Mouse (Mus musculus) gastrocnemius, postnatal 25 days (tissue): Measurements from ENCODE around the gene Pcid2. TPM values are rescaled to one million over a fixed set of nuclear protein-coding genes. Genes with fewer than 3 reads are reported as not detected.
A peak's percentile ranks its signal among the peaks of the same experiment; 100 is the strongest.
"Not testable (repeated sequence)": the region's sequence is repeated elsewhere in the genome, so short reads cannot be mapped to it uniquely, and the experiment has no call there.

Source experiments
- DNase-seq: peaks from one replicate; pipeline ENCODE4 v3.0.0; 2022
- long read RNA-seq, 2 experiments: library from polyadenylated mRNA; stranded (forward); transcript quantifications; one replicate each; pipeline ENCODE4 v2.0.0; 2021
- total RNA-seq, 2 experiments: library from RNA; stranded (reverse); gene quantifications; 1 replicate in 1 of 2; 2 replicates in 1 of 2; pipeline ENCODE4 v1.2.3; 2021

Pcid2 gene
- 1 to 10 TPM; 7.1 to 8.0 TPM for total RNA-seq
- long read RNA-seq, experiment 1, partial matches to known transcripts: 0 of 3 reads
- long read RNA-seq, experiment 1, other reads (novel, unspliced or antisense): 1 of 3 reads
- long read RNA-seq, experiment 2, partial matches to known transcripts: 2 of 8 reads
- long read RNA-seq, experiment 2, other reads (novel, unspliced or antisense): 2 of 8 reads

- peak; percentile 96 for DNase-seq
These were observed at the start of gene Pcid2, which contains the start of gene Cul4a for GRCm38 (mm10) chr8:13105087-13105881. Gene Pcid2 (minus strand): TSS chr8:13105459. Gene Cul4a (plus strand): TSS chr8:13105621.

GRCm38 (mm10) chr8:13154099-13154498 lies 48.8 kb upstream of the Pcid2 start:
- no peak for DNase-seq

DNA sequence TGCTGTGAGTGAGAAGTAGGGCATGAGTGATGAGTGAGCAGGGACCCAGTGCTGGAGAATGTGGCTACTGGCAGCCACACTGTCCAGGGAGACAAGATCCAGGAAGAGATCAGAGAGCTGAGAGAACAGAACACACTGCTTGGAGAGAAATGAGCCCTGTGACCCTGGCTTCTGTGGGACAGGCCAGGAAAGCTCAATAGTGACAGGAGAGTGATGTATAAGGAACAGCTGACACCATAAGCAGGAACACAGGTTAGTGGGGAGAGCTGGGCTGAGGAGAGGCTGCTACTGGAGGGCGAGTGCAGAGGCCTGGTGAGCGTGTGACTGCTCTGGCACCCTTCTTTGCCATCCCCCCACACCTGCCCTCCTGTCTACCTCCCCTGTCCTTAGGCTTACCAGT lies 45.7 kb upstream of the Pcid2 start:
- peak; percentile 59 for DNase-seq

GRCm38 (mm10) chr8:13149866-13150265 lies 44.6 kb upstream of the Pcid2 start:
- DNase-seq: no peak

- DNase-seq: no peak
These were observed 44.0 kb upstream of the Pcid2 start for GRCm38 (mm10) chr8:13149287-13149686.

DNA sequence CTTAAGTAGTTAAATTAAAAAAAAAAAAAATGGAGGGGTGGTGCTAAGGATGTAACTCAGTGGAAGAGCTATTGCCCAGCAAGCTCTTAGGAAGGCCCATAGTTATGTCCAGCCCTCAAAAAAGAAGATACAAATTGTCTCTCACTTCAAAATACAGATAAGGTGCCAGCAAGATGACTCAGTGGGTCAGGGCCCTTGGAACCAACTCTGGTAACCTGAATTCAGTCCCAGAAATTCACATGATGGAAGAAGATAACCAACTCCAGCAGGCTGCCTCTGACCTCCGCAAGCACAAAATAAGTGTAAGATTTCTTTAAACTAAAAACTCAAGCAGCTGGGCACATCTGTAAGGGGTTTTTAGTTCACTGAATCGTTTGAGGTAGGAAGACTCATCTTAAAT lies 43.2 kb upstream of the Pcid2 start:
- peak; percentile 28 for DNase-seq

DNA sequence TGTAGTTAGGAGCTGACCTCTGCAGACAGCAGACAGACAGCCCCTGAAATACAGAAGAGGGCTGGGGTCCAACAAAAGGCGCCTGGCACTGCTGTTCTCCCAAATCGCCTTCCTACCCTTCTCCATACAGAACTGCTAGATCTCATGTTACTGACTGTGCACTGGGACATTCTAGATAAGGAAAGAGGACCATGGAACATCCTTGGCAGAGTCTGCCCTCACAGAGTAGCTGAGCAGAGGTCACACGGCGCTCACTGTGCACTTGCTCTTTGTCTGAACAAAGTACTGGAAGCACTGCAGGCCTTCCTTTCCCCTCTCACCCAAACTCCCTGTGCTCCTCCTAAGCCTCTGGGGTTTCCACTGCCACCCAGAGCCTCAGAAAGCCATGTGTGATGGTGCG lies 36.4 kb upstream of the Pcid2 start:
- no peak for DNase-seq

DNA sequence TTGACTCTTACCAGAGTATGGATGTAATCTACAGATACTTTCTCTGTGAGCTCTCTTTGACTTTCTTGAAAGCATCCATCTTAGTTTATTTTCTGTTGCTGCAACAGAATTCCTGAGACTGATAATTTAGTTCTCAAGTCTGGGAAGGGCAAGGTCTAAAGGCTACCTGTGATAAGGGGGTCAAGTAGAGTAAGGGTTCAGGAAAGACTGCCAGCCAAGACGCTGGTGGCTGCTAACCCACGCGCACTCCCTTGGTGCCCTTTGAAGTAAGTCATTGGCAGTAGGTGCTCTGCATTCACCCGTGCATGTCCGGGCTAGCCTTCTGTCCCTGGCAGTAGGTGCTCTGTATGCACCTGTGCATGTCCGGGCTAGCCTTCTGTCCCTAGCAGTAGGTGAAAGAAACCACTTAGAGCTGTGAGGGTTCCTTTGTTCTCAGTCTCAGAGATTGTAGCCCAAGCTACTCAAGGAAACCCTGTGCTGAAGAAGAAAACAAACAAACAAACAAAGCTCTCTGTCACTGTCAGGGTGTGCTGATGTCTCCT lies 34.5 kb upstream of the Pcid2 start:
- no peak for DNase-seq

DNA sequence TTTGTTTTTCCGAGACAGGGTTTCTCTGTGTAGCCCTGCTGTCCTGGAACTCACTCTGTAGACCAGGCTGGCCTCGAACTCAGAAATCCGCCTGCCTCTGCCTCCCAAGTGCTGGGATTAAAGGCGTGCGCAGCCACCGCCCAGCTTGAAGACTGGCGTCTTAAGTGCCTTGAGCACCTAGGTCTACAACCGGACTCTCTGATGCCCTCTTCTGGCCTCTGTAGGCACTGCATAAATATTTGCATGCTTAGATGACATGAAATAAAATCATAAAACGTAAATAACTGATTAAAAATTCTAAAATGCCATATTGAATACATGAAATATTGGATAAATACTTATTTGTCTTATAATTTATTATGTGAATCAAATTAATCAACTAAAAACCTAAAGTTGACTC lies 27.0 kb upstream of the Pcid2 start:
- not testable (repeated sequence) for DNase-seq

- DNase-seq: no peak
These were observed 19.6 kb upstream of the Pcid2 start for GRCm38 (mm10) chr8:13124897-13125296.

GRCm38 (mm10) chr8:13122887-13123421 lies 17.7 kb upstream of the Pcid2 start:
- DNase-seq: no peak

- no peak for DNase-seq
These were observed 15.8 kb upstream of the Pcid2 start for GRCm38 (mm10) chr8:13120882-13121665.

GRCm38 (mm10) chr8:13118516-13118915 lies 13.3 kb upstream of the Pcid2 start:
- DNase-seq: no peak

DNA sequence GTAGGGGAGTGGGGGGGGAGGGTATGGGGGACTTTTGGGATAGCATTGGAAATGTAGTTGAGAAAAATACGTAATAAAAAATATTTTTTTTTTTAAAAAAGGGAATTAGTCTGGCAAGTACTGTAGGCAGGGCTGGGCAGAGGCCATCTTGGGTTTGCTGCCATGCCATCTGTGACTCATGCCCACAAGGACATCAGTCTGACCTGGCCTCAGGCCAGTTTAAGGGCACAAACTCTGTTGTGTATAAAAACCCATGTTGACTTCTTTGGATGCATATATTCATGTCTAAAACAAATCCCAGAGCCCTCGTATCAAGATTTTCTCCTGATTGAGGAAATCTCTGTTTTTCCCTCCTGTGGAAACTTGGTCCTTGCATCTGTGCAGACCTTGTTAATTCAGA lies 11.8 kb upstream of the Pcid2 start:
- DNase-seq: no peak

DNA sequence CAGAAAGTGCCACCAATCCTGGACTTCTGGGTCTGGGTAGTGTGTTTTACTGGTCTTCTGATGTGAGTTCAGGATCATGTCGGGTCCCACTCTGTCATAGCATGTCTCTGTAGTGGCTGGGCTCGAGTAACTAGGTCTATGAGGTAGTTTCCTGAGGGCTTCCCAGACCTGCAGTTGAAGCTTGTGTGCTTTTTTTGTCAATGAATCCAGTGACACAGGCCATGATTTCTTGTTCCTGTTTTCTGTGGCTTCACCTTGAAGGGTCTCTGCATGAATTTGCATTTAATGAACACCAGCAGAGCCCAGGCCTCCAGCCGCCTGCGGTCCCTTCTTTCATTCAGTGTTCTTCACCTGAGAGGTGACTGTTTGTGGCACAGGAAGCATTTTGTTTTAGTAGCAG lies 8.0 kb upstream of the Pcid2 start:
- no peak for DNase-seq

GRCm38 (mm10) chr8:13111917-13112316 lies 6.7 kb upstream of the Pcid2 start:
- no peak for DNase-seq

DNA sequence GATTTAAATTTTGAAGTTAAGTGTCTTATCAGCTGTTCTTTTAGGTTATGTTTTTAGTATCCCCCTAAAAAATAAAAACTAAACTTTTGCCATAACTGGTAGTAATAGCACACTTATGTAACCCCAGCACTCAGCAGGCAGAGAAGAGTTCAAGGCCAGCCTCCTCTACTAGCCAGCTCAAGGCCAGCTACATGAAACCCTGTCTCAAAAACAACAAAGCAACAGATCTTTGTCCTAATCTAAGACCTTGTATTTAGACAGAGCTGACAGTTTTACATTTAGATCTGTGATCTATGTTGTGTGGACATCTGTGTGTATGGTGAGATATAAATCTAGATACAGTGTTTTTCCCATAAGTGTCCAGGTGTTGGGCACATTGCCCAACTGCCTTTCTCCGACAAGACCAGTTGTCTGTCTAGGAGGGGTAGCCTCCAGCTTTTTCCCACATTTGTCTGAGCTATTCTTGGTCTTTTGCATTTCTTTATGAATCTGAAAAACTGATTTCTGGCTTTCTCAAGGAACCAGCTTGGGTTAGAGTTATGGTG lies 4.2 kb upstream of the Pcid2 start:
- DNase-seq: no peak

DNA sequence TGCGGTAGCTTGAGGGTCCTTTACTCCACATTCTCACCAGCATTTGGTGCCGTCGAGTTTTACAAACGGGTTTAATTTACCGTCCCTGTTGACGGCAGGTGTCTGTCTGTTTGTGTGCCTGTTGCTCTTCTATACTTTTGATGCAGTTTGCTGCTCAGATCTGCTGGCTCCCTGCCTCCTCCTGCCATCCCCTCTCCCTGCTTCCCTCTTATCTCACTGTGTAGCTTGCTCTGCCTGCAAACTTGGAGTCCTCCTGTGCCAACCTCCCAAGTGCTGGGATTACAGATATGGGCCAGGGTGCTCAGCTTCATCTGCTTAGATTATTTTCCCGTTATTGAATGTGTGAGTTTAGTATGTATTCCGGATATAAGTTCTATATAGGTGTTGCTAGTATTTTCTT lies 3.7 kb upstream of the Pcid2 start:
- no peak for DNase-seq

- no peak for DNase-seq
These were observed 2.9 kb upstream of the Pcid2 start for GRCm38 (mm10) chr8:13107990-13108638.

GRCm38 (mm10) chr8:13105908-13106551 lies 771 bp upstream of the Pcid2 start:
- peak; percentile 55 for DNase-seq

- DNase-seq: peak; percentile 87
These were observed 570 bp downstream of the Pcid2 start for GRCm38 (mm10) chr8:13104691-13105086.
